6 mouse cellular contexts compared by ENCODE assay signal in the genomic region with DNA sequence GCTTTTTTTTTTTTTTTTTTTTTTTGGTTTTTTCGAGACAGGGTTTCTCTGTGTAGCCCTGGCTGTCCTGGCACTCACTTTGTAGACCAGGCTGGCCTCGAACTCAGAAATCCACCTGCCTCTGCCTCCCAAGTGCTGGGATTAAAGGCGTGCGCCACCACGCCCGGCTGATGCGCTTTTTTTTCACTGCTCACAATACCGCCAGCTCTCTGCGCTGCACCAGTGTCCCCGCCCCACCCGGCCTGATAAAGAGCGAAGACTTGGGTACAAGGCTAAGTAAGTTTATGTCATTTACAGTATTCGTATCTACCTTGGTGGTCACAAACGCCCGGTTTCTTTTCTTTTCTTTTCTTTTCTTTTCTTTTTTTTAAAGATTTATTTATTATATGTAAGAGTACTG. TPM values are rescaled to one million over a fixed set of nuclear protein-coding genes. Genes with fewer than 3 reads are reported as not detected.
"Had no signal": no experiment of that assay in that cellular context is flagged by ENCODE, and none has a peak within 500 bp of the region (broad histone marks: within the 10 kb centered on the region; RNA-seq: fewer than 3 reads in every experiment).

No protein-coding gene starts in this region.

RNA-seq across cellular contexts. Expression of gene Cryba1, which starts 22.0 kb away (rescaled TPM):
- polyA plus RNA-seq: lung, embryonic 14.5 days; lung, embryonic 16.5 days; myocyte; small intestine, adult 2 months; stomach, embryonic 14.5 days; stomach, embryonic 16.5 days had no signal

RNA-seq across cellular contexts. Expression of gene Gm10277, which starts 40.4 kb away (rescaled TPM):
- polyA plus RNA-seq: small intestine, adult 2 months had no signal
